Mouse (Mus musculus) brain, embryonic 14.5 days (tissue): Measurements from ENCODE around the gene Psmd5.

Experiments
- CTCF ChIP-seq: fragments of 200-500 bp; IDR thresholded peaks from 2 replicates; pipeline ENCODE4 v1.5.1; 2012; ENCODE audit warnings: inconsistent platforms, mild to moderate bottlenecking, moderate library complexity, borderline replicate concordance; ENCODE audit not compliant: insufficient read depth, insufficient read length; ENCODE audit errors: extremely low read depth
- POLR2A ChIP-seq: fragments of 200-500 bp; IDR thresholded peaks from 2 replicates; pipeline ENCODE4 v1.6.1; 2012; ENCODE audit warnings: mild to moderate bottlenecking, inconsistent platforms, borderline replicate concordance; ENCODE audit not compliant: poor library complexity, insufficient read depth, insufficient read length, severe bottlenecking; ENCODE audit errors: extremely low read depth

DNA sequence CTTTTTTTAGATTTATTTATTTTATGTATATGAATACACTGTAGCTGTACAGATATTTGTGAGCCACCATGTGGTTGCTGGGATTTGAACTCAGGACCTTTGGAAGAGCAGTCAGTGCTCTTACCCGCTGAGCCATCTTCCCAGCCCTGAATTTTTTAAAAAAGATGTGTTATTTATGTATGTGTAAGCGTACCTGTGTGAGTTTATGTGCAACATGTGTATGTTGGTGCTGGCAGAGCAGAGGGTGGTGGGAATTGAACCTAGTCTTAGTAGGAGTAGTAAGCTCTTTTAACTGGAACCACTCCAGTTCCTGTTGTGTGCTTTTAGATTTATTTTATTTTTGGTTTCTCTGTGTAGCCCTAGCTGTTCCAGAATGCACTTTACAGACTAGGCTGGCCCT, 70.6 kb downstream of the Psmd5 start:
- TF ChIP-seq POLR2A (no peak), CTCF (no peak)
